ENCODE assay signal across 8 mouse cellular contexts in the genomic region with DNA sequence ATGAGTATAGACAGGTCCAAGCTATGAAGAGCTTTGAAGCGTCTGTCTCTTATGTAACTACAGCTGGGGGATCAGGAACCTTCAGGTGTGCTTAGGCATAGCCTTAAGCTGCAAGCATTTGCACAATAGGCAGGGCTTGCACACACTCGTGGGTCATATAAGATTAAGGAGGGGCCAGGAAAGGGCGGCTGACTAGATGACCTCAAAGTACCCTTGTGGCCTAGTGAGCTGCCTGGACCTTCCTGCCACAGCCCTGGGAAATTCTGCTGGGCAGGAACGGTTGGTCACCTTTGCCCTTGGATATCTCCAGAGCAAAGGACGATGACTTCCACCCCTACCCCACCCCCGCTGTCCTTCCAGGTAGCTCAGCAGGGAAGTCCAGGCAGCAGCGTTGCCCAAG. TPM values are rescaled to one million over a fixed set of nuclear protein-coding genes. Genes with fewer than 3 reads are reported as not detected.
A peak's percentile ranks its signal among the peaks of the same experiment; 100 is the strongest.
DNase-seq lines count a peak whose midpoint lies in the region; ATAC-seq and TF ChIP-seq lines count a peak whose summit lies in the region.
"Had no signal": no experiment of that assay in that cellular context is flagged by ENCODE, and none has a peak within 500 bp of the region (broad histone marks: within the 10 kb centered on the region; RNA-seq: fewer than 3 reads in every experiment).

No protein-coding gene starts in this region.

- H3K79me2 ChIP-seq in myocyte (ENCODE audit: control insufficient read depth, insufficient read depth), result no peaks in the 10 kb centered on the region

- ATAC-seq in neural tube, embryonic 15.5 days (ENCODE audit: low FRiP score), result no peak
- ATAC-seq in heart, embryonic 14.5 days (ENCODE audit: insufficient number of reproducible peaks, insufficient read depth, low FRiP score, low read depth), result no peak
- no peak for ATAC-seq in CD4-positive, CD25-positive, alpha-beta regulatory T cell, adult 4 months

- TF ChIP-seq POLR2A in myocyte (IDR thresholded peaks at IDR 0.05; ENCODE audit: insufficient read length, low read depth), result no peak

- no peak overlapping the region for H3K9ac ChIP-seq in neural tube, embryonic 15.5 days (replicated peaks)
- peak overlapping the region; percentile 18; the same call in 1 of the 2 replicates for H3K9ac ChIP-seq in heart, embryonic 14.5 days (ENCODE audit: low read length)

- H3ac ChIP-seq in myocyte (ENCODE audit: control insufficient read depth, insufficient read length), result no peak overlapping the region

- peaks cover 25% of the 10 kb centered on the region for H3K4me1 ChIP-seq in neural tube, embryonic 15.5 days
- peaks cover 15 to 24% of the 10 kb centered on the region in 2 experiments for H3K4me1 ChIP-seq in heart, embryonic 14.5 days (ENCODE audit: control insufficient read depth in 2 of 2, insufficient read depth in 2 of 2, low read length in 2 of 2)

- no peaks in the 10 kb centered on the region for H3K36me3 ChIP-seq in neural tube, embryonic 15.5 days
- no peaks in the 10 kb centered on the region for H3K36me3 ChIP-seq in heart, embryonic 14.5 days (ENCODE audit: control insufficient read depth, insufficient read depth, low read length)
- H3K36me3 ChIP-seq in myocyte (ENCODE audit: control insufficient read depth, insufficient read depth), result no peaks in the 10 kb centered on the region

- peak overlapping the region; percentile 37; the same call in 1 of the 2 replicates for H3K4me2 ChIP-seq in neural tube, embryonic 15.5 days
- peak overlapping the region; percentile 22; the same call in 1 of the 2 replicates for H3K4me2 ChIP-seq in heart, embryonic 14.5 days (ENCODE audit: low read length)
- H3K4me2 ChIP-seq in myocyte (ENCODE audit: low read depth), result peak overlapping the region; percentile 86

- no peak overlapping the region for H3K4me3 ChIP-seq in neural tube, embryonic 15.5 days (replicated peaks)
- H3K4me3 ChIP-seq in heart, embryonic 14.5 days (ENCODE audit: control insufficient read depth in 1 of 2, insufficient read depth in 1 of 2, low read depth in 1 of 2, low read length in 2 of 2), result no peak overlapping the region
- H3K4me3 ChIP-seq in myocyte, result peak overlapping the region; percentile 13

- H3K9me3 ChIP-seq in neural tube, embryonic 15.5 days (replicated peaks), result no peaks in the 10 kb centered on the region
- H3K9me3 ChIP-seq in heart, embryonic 14.5 days (ENCODE audit: control insufficient read depth, low read length), result no peaks in the 10 kb centered on the region

- DNase-seq in neural tube, embryonic 10.5 days (ENCODE audit: extremely low spot score, low spot score), result no peak
- DNase-seq in kidney, postnatal 4 days, result peak; percentile 29 to 52
- no peak for DNase-seq in thymus, postnatal 14 days

- peak overlapping the region; percentile 72; the same call in 1 of the 2 replicates for H3K27ac ChIP-seq in neural tube, embryonic 15.5 days (replicated peaks)
- H3K27ac ChIP-seq in heart, embryonic 14.5 days (replicated peaks in 1 of 2; ENCODE audit: control insufficient read depth in 1 of 2, insufficient read depth in 1 of 2, low read depth in 2 of 2, low read length in 2 of 2), result peak overlapping the region in 1 of 2 experiments; percentile 80; a peak in 3 of 4 replicates

- WGBS in neural tube, embryonic 15.5 days, result 40% methylated on average over 7 of the region's 7 CpGs
- 25% methylated on average over 7 of the region's 7 CpGs for WGBS in heart, embryonic 14.5 days

- no peaks in the 10 kb centered on the region; the same call in 1 of the 2 replicates for H3K27me3 ChIP-seq in neural tube, embryonic 15.5 days (replicated peaks)
- no peaks in the 10 kb centered on the region for H3K27me3 ChIP-seq in heart, embryonic 14.5 days (ENCODE audit: control insufficient read depth, insufficient read depth, low read length)
- no peaks in the 10 kb centered on the region for H3K27me3 ChIP-seq in myocyte (ENCODE audit: control insufficient read depth, insufficient read depth, insufficient read length)

TF ChIP-seq in myocyte, 11 proteins besides CTCF, POLR2A, EP300 and RAD21:
- no peak for TF ChIP-seq CEBPB (IDR thresholded peaks at IDR 0.05; ENCODE audit: insufficient read depth, poor library complexity, severe bottlenecking)
- TF ChIP-seq MYOG (IDR thresholded peaks at IDR 0.05; ENCODE audit: control insufficient read depth in 1 of 3, insufficient read depth in 1 of 3, insufficient read length in 2 of 3, low read depth in 2 of 3), result no peak
- TF ChIP-seq MAX (IDR thresholded peaks at IDR 0.05; ENCODE audit: low read depth), result no peak
- no peak for TF ChIP-seq TCF3 (IDR thresholded peaks at IDR 0.05; ENCODE audit: insufficient read length, low read depth)
- no peak for TF ChIP-seq MYOD1 (IDR thresholded peaks at IDR 0.05; ENCODE audit: control insufficient read depth in 1 of 3, insufficient read length in 2 of 3, low read depth in 2 of 3)
- no peak for TF ChIP-seq POLR2AphosphoS2 (IDR thresholded peaks at IDR 0.05; ENCODE audit: insufficient read length, low read depth)
- TF ChIP-seq SRF (IDR thresholded peaks at IDR 0.05; ENCODE audit: control insufficient read depth, insufficient read length, low read depth), result no peak
- TF ChIP-seq USF1 (IDR thresholded peaks at IDR 0.05; ENCODE audit: low read depth), result no peak
- no peak for TF ChIP-seq REST (IDR thresholded peaks at IDR 0.05; ENCODE audit: insufficient read depth, insufficient read length)
- no peak for TF ChIP-seq E2F4 (IDR thresholded peaks at IDR 0.05; ENCODE audit: insufficient read depth)
- no peak for TF ChIP-seq TCF12 (IDR thresholded peaks at IDR 0.05; ENCODE audit: insufficient read depth, poor library complexity, severe bottlenecking)

RNA-seq across cellular contexts. Expression of a gene that starts 1.8 kb away (rescaled TPM):
- polyA plus RNA-seq in neural tube, embryonic 15.5 days (2015; fragmentation: Nextera tagmentation; extraction: Ambion mirVana), result 638 and 911 TPM in 2 replicates
- 3,024 and 3,145 TPM in 2 replicates for polyA plus RNA-seq in heart, embryonic 14.5 days (2014; fragmentation: Nextera tagmentation; extraction: Ambion mirVana)
- 1,758 TPM for polyA plus RNA-seq in myocyte (2012; fragmentation: generic; extraction: Trizol)
- 100 to 1,000 TPM; 817 to 958 TPM for polyA plus RNA-seq in CD4-positive, CD25-positive, alpha-beta regulatory T cell, adult 4 months (2017; shearing (Covaris generic))

RNA-seq across cellular contexts. Expression of a gene that starts 21.6 kb away (rescaled TPM):
- polyA plus RNA-seq in neural tube, embryonic 15.5 days (2015; fragmentation: Nextera tagmentation; extraction: Ambion mirVana), result 0.13 and 0.28 TPM in 2 replicates
- polyA plus RNA-seq in heart, embryonic 14.5 days (2014; fragmentation: Nextera tagmentation; extraction: Ambion mirVana), result not detected in 2 replicates
- 0.08 TPM for polyA plus RNA-seq in myocyte (2012; fragmentation: generic; extraction: Trizol)
- polyA plus RNA-seq in CD4-positive, CD25-positive, alpha-beta regulatory T cell, adult 4 months (2017; shearing (Covaris generic)), result not detected
- polyA plus RNA-seq: neural tube, embryonic 11.5 days had no signal

RNA-seq across cellular contexts. Expression of a gene that starts 43.5 kb away (rescaled TPM):
- 37.0 and 40.9 TPM in 2 replicates for polyA plus RNA-seq in neural tube, embryonic 15.5 days (2015; fragmentation: Nextera tagmentation; extraction: Ambion mirVana)
- polyA plus RNA-seq in heart, embryonic 14.5 days (2014; fragmentation: Nextera tagmentation; extraction: Ambion mirVana), result 27.9 and 29.8 TPM in 2 replicates
- 18.0 TPM for polyA plus RNA-seq in myocyte (2012; fragmentation: generic; extraction: Trizol)
- 10 to 100 TPM; 20.7 to 28.1 TPM for polyA plus RNA-seq in CD4-positive, CD25-positive, alpha-beta regulatory T cell, adult 4 months (2017; shearing (Covaris generic))

RNA-seq across cellular contexts. Expression of a gene that starts 43.6 kb away (rescaled TPM):
- 14.9 and 15.8 TPM in 2 replicates for polyA plus RNA-seq in neural tube, embryonic 15.5 days (2015; fragmentation: Nextera tagmentation; extraction: Ambion mirVana)
- 10.0 and 11.3 TPM in 2 replicates for polyA plus RNA-seq in heart, embryonic 14.5 days (2014; fragmentation: Nextera tagmentation; extraction: Ambion mirVana)
- polyA plus RNA-seq in myocyte (2012; fragmentation: generic; extraction: Trizol), result 7.9 TPM
- 10 to 100 TPM; 14.2 to 26.1 TPM for polyA plus RNA-seq in CD4-positive, CD25-positive, alpha-beta regulatory T cell, adult 4 months (2017; shearing (Covaris generic))

Comparison
In these comparisons a context has a peak if more than half of its experiments do, and no peak if none do; other contexts are left out.
1. H3K4me2 ChIP-seq: peak in every context shown above with its lines; median percentile 86 in myocyte; 37 in neural tube, embryonic 15.5 days; 22 in heart, embryonic 14.5 days.
2. DNase-seq: peak in kidney, postnatal 4 days (2 of 2); none in neural tube, embryonic 10.5 days (single experiment) and thymus, postnatal 14 days (single experiment).